Mouse (Mus musculus) hindbrain, embryonic 11.5 days (tissue): ENCODE results near the gene Meioc. TPM values are rescaled to one million over a fixed set of nuclear protein-coding genes. Genes with fewer than 3 reads are reported as not detected.
A peak's percentile ranks its signal among the peaks of the same experiment; 100 is the strongest.
"Not testable (repeated sequence)": the region's sequence is repeated elsewhere in the genome, so short reads cannot be mapped to it uniquely, and the experiment has no call there.

ENCODE experiments used
- ATAC-seq: fragments of 200-750 bp; cut with Nextera tagmentation; 2 replicates; pipeline ENCODE4 v1.8.0; 2017; ENCODE audit warnings: mild to moderate bottlenecking, moderate TSS enrichment, moderate library complexity; ENCODE audit not compliant: low FRiP score
- DNase-seq: peaks from one replicate; pipeline ENCODE4 v3.0.0-alpha.2; 2015; ENCODE audit warnings: low spot score
- H3K27ac ChIP-seq: fragments of 300-500 bp; sonication (generic); 2 replicates; pipeline ENCODE4 v1.5.1; 2014; ENCODE audit warnings: mild to moderate bottlenecking, low read depth, low read length
- H3K27me3 ChIP-seq: fragments of 300-500 bp; sonication (generic); 2 replicates; pipeline ENCODE4 v1.6.1; 2014; ENCODE audit warnings: mild to moderate bottlenecking, low read length, moderate library complexity, mixed read lengths; ENCODE audit not compliant: control insufficient read depth, insufficient read depth
- H3K36me3 ChIP-seq: fragments of 300-500 bp; sonication (generic); 2 replicates; pipeline ENCODE4 v1.6.1; 2014; ENCODE audit warnings: mild to moderate bottlenecking, low read length, moderate library complexity, mixed read lengths; ENCODE audit not compliant: control insufficient read depth, insufficient read depth
- H3K4me1 ChIP-seq: fragments of 300-500 bp; sonication (generic); replicated peaks from 2 replicates; pipeline ENCODE4 v1.6.1; 2014; ENCODE audit warnings: low read length, mixed read lengths; ENCODE audit not compliant: control insufficient read depth, insufficient read depth
- H3K4me2 ChIP-seq: fragments of 300-500 bp; sonication (generic); replicated peaks from 2 replicates; pipeline ENCODE4 v1.6.1; 2014; ENCODE audit warnings: mild to moderate bottlenecking, low read depth, low read length
- H3K4me3 ChIP-seq: fragments of 300-500 bp; sonication (generic); 2 replicates; pipeline ENCODE4 v1.5.1; 2014; ENCODE audit warnings: low read depth, low read length
- H3K9ac ChIP-seq: fragments of 300-500 bp; sonication (generic); 2 replicates; pipeline ENCODE4 v1.6.1; 2014; ENCODE audit warnings: low read depth, low read length
- H3K9me3 ChIP-seq: fragments of 300-500 bp; sonication (generic); 2 replicates; pipeline ENCODE4 v1.6.1; 2016; ENCODE audit warnings: low read length; ENCODE audit not compliant: control insufficient read depth
- WGBS: fragments of 180-500 bp; shearing (Covaris S2); extraction: QIAGEN DNeasy Blood & Tissue Kit; methylation state at CpG from one replicate; pipeline ENCODE4 v1.1.7; 2014; 5-methylcytosine and 5-hydroxymethylcytosine counted together
- polyA plus RNA-seq: library from polyadenylated mRNA; unstranded; fragments of >200 nt; fragmentation: Nextera tagmentation; extraction: Ambion mirVana; gene quantifications from 2 replicates; pipeline ENCODE4 v1.2.1, GENCODE M21; 2014

The Meioc gene
- polyA plus RNA-seq, 1 experiment from 2014 or later, result 0.88 TPM

GRCm38 (mm10) chr11:102698018-102698476 lies 34.5 kb downstream of the Meioc start:
- 0 out of 2 replicates have a peak, but pooled peaks cover 2% of the 10 kb centered on the region for H3K4me1 ChIP-seq
- peak overlapping the region; percentile 71 for H3K4me3 ChIP-seq
- 23% methylated on average over 9 of the region's 9 CpGs for WGBS
- H3K27ac ChIP-seq, result no peak overlapping the region
- H3K36me3 ChIP-seq, result 0 out of 2 replicates have a peak, but pooled peaks cover 3% of the 10 kb centered on the region
- H3K9ac ChIP-seq, result peak overlapping the region; percentile 89
- H3K4me2 ChIP-seq, result peak overlapping the region; percentile 57
- no peak; the same call in 1 of the 2 replicates for ATAC-seq
- no peak for DNase-seq
- H3K9me3 ChIP-seq, result no peaks in the 10 kb centered on the region
- H3K27me3 ChIP-seq, result no peaks in the 10 kb centered on the region

- H3K4me2 ChIP-seq, H3K27ac ChIP-seq, H3K27me3 ChIP-seq, H3K36me3 ChIP-seq, ATAC-seq, DNase-seq, H3K9me3 ChIP-seq, H3K9ac ChIP-seq, H3K4me1 ChIP-seq, H3K4me3 ChIP-seq: not testable (repeated sequence)
- 91% methylated on average over 6 of the region's 6 CpGs for WGBS
These were observed 38.7 kb downstream of the Meioc start for GRCm38 (mm10) chr11:102702206-102702605.

GRCm38 (mm10) chr11:102712411-102712810 lies 48.9 kb downstream of the Meioc start:
- H3K4me3 ChIP-seq, result no peak overlapping the region
- ATAC-seq (no peak), DNase-seq (no peak)
- no peaks in the 10 kb centered on the region for H3K4me1 ChIP-seq
- H3K36me3 ChIP-seq, result no peaks in the 10 kb centered on the region
- H3K27ac ChIP-seq, result no peak overlapping the region
- no peaks in the 10 kb centered on the region for H3K27me3 ChIP-seq
- H3K4me2 ChIP-seq, result no peak overlapping the region
- H3K9ac ChIP-seq, result no peak overlapping the region
- 93% methylated on average over 4 of the region's 4 CpGs for WGBS
- no peaks in the 10 kb centered on the region for H3K9me3 ChIP-seq

GRCm38 (mm10) chr11:102714578-102714977 lies 51.1 kb downstream of the Meioc start:
- not testable (repeated sequence) for DNase-seq, H3K27me3 ChIP-seq, ATAC-seq, H3K9ac ChIP-seq, H3K4me2 ChIP-seq, H3K4me1 ChIP-seq, H3K36me3 ChIP-seq, H3K9me3 ChIP-seq, H3K4me3 ChIP-seq, H3K27ac ChIP-seq
- 83% methylated on average over 2 of the region's 2 CpGs for WGBS

GRCm38 (mm10) chr11:102716135-102716534 lies 52.6 kb downstream of the Meioc start:
- 81% methylated on average over 7 of the region's 7 CpGs for WGBS
- no peaks in the 10 kb centered on the region for H3K36me3 ChIP-seq
- no peaks in the 10 kb centered on the region for H3K9me3 ChIP-seq
- H3K4me3 ChIP-seq, result no peak overlapping the region
- no peak overlapping the region for H3K4me2 ChIP-seq
- ATAC-seq (no peak), DNase-seq (no peak)
- H3K27ac ChIP-seq, result no peak overlapping the region
- no peaks in the 10 kb centered on the region for H3K4me1 ChIP-seq
- no peak overlapping the region for H3K9ac ChIP-seq
- no peaks in the 10 kb centered on the region for H3K27me3 ChIP-seq

GRCm38 (mm10) chr11:102725574-102725973 lies 62.1 kb downstream of the Meioc start:
- H3K27me3 ChIP-seq, result no peaks in the 10 kb centered on the region
- WGBS, result 35% methylated on average over 3 of the region's 3 CpGs
- H3K27ac ChIP-seq, result no peak overlapping the region
- H3K4me2 ChIP-seq, result no peak overlapping the region
- ATAC-seq (no peak), DNase-seq (peak; percentile 11)
- no peaks in the 10 kb centered on the region for H3K4me1 ChIP-seq
- no peaks in the 10 kb centered on the region for H3K9me3 ChIP-seq
- no peak overlapping the region for H3K4me3 ChIP-seq
- no peaks in the 10 kb centered on the region for H3K36me3 ChIP-seq
- no peak overlapping the region for H3K9ac ChIP-seq

- ATAC-seq (no peak), DNase-seq (peak; percentile 72)
- WGBS, result 39% methylated on average over 7 of the region's 7 CpGs
- Histone ChIP-seq H3K27me3 (no peaks in the 10 kb centered on the region), H3K4me1 (no peaks in the 10 kb centered on the region), H3K4me2 (no peak overlapping the region), H3K36me3 (no peaks in the 10 kb centered on the region), H3K9ac (no peak overlapping the region), H3K4me3 (no peak overlapping the region), H3K9me3 (no peaks in the 10 kb centered on the region), H3K27ac (no peak overlapping the region)
These were observed 65.1 kb downstream of the Meioc start for GRCm38 (mm10) chr11:102728614-102729013.

GRCm38 (mm10) chr11:102729835-102730234 lies 66.3 kb downstream of the Meioc start:
- H3K9ac ChIP-seq, result no peak overlapping the region
- no peaks in the 10 kb centered on the region for H3K27me3 ChIP-seq
- ATAC-seq (no peak), DNase-seq (no peak)
- H3K27ac ChIP-seq, result no peak overlapping the region
- H3K4me1 ChIP-seq, result no peaks in the 10 kb centered on the region
- WGBS, result 87% methylated on average over 3 of the region's 3 CpGs
- no peak overlapping the region for H3K4me3 ChIP-seq
- H3K36me3 ChIP-seq, result no peaks in the 10 kb centered on the region
- H3K9me3 ChIP-seq, result no peaks in the 10 kb centered on the region
- H3K4me2 ChIP-seq, result no peak overlapping the region

- DNase-seq (no peak), ATAC-seq (no peak)
- Histone ChIP-seq H3K9me3 (no peaks in the 10 kb centered on the region), H3K36me3 (no peaks in the 10 kb centered on the region), H3K4me3 (no peak overlapping the region), H3K27ac (no peak overlapping the region), H3K9ac (no peak overlapping the region), H3K4me1 (no peaks in the 10 kb centered on the region), H3K4me2 (no peak overlapping the region), H3K27me3 (no peaks in the 10 kb centered on the region)
- WGBS, result 86% methylated on average over 6 of the region's 6 CpGs
These were observed 67.8 kb downstream of the Meioc start for GRCm38 (mm10) chr11:102731366-102731765.
